Mouse (Mus musculus) erythroblast, embryonic 14.5 days (primary cell): ENCODE results near the gene Gfra1.

Experiments
- GATA1 ChIP-seq: IDR thresholded peaks from 2 replicates; pipeline ENCODE4 v1.6.1; 2012; ENCODE audit warnings: low read length, inconsistent platforms, mixed read lengths
- TAL1 ChIP-seq: IDR thresholded peaks from 3 replicates; pipeline ENCODE4 v1.6.1; 2012; ENCODE audit warnings: low read length, inconsistent platforms, mixed read lengths

DNA sequence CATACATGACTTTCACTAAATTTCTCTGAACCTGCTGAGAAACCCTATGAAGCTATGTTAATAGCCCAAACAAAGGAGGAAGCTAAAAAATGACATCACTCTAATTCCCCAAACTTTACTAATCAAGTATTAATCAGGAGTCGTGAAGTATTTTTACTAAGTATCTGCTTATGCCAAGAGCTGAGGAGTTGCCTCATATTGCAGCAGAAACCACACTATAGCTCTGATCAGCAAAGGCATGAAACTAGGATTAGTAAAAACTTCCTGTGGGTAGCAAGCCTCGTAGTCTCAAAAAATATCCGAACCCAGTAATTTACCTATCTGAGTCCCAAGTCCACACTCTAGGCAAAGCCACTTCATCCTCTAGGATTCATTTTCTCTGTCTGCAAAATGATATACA is 55.5 kb downstream of the Gfra1 start:
- TF ChIP-seq GATA1 (no peak), TAL1 (no peak)
